Mouse (Mus musculus) forelimb bud, embryonic 11.5 days (tissue): ENCODE data around the gene Vamp5.

ENCODE experiments used
- DNase-seq: peaks from one replicate; pipeline ENCODE4 v3.0.0-alpha.2; 2012; ENCODE audit warnings: low read depth, low spot score

Gene Vamp5

DNA sequence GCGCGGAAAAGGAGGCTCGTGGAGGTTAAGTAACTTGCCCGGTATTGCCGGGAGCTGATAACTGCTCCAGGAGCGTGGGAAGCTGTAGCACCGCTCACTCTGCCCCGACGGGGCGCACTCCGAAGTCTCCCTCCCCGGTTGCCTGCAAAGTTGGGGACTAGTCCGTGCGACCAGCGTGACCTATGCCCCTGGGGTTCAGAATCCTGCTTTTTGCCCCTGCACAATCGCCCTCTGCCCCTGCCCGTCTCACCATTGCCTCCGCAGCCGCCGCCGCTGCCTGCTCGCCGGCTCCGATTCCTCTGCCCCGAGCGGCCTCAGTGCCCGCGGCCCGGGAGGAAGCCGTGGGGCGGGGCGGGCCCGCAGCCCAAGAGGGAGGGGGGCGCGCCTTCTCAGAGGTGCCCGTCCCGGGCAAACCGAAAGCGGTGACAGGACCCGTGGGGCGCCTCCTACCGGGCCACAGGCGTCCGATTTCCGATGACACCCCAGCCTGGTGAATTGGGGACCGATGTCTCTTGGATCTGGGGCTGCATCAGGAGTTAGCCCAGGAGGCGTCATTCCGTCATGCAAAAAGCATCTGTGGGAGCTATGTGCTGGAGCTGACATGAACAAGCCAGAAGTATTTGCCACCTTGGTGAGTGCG is at the start of gene Vamp5:
Vamp5 (minus strand) TSS at position 338 of the 640 bp plus-strand sequence.
- DNase-seq: peak; percentile 46

DNA sequence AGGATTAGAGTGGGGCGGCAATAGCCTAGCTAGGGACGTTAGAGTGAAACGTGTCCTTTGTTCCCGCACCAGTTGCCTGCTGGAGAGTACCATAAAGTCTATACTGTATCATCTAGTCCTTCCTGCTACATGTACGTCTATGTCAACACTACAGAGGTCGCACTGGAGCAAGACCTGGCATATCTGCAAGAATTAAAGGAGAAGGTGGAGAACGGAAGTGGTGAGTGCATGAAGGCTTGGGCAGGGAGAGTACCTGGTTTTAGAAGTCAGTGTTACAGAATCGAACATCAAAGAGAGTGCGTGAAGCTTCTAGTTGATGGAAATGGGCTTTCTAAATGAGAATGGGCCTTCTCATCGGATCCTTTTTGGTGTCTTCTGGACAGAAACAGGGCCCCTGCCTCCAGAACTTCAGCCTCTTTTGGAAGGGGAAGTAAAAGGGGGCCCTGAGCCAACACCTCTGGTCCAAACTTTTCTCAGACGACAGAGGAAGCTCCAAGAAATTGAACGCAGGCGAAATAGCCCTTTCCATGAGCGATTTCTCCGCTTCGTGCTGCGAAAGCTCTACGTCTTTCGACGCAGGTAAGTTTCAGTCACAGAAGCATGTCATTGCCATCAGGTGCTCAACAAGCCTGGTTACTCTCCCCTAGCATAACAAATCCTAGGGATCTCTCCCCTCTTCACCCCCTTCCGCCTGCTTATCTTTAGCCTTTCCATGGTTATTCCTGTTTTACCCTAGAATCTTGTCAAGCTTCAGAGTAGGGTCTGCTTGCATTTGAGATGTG is 49.0 kb upstream of the Vamp5 start:
- DNase-seq: no peak

- DNase-seq: peak; percentile 80
These were observed 47.8 kb upstream of the Vamp5 start for GRCm38 (mm10) chr6:72428036-72428435.

DNA sequence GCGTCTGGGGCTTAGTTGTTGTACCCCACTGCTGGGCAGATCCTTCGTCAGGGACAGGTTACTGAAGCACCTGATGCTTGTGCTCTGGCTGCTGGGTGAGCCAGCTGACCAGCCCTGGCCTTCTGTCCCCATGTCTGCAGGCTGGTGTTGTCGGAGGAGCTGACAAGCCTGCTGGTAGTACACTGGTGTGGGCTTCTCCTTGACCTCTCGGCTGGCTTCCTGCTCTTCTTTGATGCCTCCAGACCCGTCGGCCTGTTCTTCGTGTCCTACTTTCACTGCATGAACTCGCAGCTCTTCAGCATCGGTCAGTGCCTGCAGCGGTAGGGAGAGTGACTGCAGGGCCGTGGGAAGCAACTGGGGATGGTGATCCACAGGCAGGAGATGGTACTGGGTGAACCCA is 45.4 kb upstream of the Vamp5 start:
- DNase-seq: no peak

DNA sequence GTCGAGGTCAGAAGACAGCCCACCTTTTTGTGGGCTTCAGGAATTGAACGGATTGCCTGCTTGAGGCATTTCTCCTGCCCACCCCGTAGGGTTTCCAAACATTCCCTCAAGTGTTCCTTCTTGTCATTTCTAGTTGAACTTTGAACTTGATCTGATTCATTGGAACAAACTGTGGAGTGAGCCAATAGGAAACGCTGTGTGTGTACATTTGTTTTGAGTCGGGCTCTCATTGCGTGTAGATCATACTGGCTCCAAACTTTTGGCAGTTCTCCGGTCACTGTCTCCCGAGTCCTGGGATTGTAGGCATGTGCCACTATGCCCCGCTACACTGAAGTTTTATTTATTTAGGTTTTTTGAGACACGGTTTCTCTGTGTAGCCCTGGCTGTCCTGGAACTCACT is 40.6 kb upstream of the Vamp5 start:
- DNase-seq: no peak

- DNase-seq: no peak
These were observed 39.5 kb upstream of the Vamp5 start for GRCm38 (mm10) chr6:72419806-72420205.

GRCm38 (mm10) chr6:72418279-72418678 is 38.0 kb upstream of the Vamp5 start:
- DNase-seq: no peak

GRCm38 (mm10) chr6:72415964-72416772 is 35.9 kb upstream of the Vamp5 start:
- DNase-seq: no peak

- no peak for DNase-seq
These were observed 34.9 kb upstream of the Vamp5 start for GRCm38 (mm10) chr6:72415181-72415580.

- DNase-seq: peak; percentile 92
These were observed 33.9 kb upstream of the Vamp5 start, which contains the start of gene Ggcx for GRCm38 (mm10) chr6:72414076-72414756. Ggcx (plus strand) TSS chr6:72414308.

DNA sequence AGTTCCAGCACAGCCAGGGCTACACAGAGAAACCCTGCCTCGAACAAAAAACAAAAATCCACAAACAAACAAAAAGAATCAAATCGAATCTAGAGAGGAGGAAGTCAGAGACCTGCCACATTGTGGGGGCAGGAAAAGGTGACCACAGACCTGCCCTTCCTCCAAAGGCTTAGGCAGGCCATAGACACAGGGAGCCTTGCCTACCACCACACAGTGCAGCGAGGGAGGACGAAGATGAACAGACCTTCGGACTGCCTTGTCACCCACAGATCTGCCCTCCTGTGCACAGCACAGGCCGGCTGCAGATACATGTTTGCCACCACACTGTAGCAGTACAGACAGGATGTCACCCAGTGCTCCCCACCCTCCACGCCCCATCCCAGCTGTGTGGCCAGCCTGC is 30.2 kb upstream of the Vamp5 start:
- no peak for DNase-seq

- no peak for DNase-seq
These were observed 29.7 kb upstream of the Vamp5 start for GRCm38 (mm10) chr6:72410003-72410402.

GRCm38 (mm10) chr6:72409567-72409966 is 29.3 kb upstream of the Vamp5 start:
- peak; percentile 80 for DNase-seq

DNA sequence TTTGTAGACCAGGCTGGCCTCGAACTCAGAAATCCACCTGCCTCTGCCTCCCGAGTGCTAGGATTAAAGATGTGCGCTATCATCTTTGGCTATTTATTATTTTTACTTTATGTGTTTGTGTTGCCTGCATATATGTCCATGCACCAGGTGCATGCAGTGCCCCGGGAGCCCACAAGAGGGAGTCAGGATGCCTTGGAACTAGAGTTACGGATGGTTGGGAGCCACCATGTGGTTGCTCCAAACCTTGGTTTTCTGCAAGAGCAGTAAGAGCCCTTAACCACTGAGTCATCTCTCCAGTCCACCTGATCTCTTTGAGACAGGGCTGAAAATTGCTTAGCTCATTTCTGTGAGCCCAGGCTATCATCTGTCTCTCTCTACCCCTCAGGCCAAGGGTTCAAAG is 26.9 kb upstream of the Vamp5 start:
- DNase-seq: peak; percentile 89

DNA sequence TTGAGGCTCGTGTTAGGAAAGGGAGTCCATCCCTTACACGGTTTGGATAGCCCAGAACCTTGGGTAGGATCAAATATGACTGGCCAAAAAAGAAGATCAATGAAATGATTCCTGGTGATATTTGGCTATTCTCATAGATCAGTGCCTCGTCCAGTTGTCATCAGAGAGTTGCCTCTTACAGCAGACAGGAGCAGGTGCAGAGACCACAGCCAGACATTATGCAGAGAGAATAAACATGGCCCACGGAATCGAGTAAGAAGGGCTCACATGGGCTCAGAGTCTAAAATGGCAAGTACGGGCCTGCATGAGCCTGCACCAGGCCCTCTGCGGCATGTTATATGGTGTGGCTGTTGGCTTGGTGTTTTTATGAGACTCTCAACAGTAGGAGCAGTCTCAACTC is 25.1 kb upstream of the Vamp5 start:
- DNase-seq: no peak

GRCm38 (mm10) chr6:72401875-72402274 is 21.6 kb upstream of the Vamp5 start:
- DNase-seq: peak; percentile 73

DNA sequence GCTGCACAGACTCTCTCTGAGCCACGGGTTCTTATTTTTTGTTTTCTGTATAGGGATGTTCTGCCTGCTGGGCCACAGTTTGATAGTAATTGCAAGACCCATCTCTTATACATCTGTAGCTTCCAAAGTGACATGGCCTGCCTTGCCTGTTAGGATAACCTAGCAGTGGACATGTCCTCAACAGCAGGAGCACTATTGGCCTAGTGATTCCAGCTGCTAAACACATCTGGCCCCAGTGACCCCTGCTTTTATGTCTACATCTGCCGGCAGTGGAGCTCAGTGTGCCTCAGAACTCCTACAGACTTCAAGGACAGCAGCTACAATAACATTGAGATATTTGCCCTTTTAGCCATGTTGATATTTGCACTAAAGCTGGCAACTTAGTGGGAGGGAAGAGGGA is 19.7 kb upstream of the Vamp5 start:
- no peak for DNase-seq

DNA sequence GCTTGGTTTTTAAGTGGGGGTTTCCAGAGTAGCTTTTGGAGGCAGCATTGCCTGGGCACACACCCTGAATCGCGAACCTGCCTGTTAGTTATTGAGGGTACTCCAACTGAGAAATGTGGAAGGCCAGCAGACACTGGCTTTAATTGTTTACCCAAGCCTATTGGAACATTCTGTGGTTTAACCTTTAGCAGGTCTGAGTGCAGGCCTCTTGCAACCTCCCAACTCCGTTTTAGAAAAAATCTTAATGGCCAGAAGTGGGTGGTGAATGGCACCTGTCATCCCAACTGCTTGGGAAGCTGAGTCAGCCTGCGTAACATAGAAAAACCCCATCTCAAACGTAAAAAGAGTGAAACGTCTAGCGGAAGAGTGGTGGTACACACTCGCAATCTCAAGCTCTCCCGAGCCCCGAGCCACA is 16.6 kb upstream of the Vamp5 start:
- no peak for DNase-seq

GRCm38 (mm10) chr6:72392341-72392740 is 12.1 kb upstream of the Vamp5 start:
- no peak for DNase-seq

GRCm38 (mm10) chr6:72390795-72391521 is 10.7 kb upstream of the Vamp5 start:
- DNase-seq: no peak
